Mouse (Mus musculus) limb, embryonic 15.5 days (tissue): Measurements from ENCODE around the gene H2-Q2. TPM values are rescaled to one million over a fixed set of nuclear protein-coding genes. Genes with fewer than 3 reads are reported as not detected.
A peak's percentile ranks its signal among the peaks of the same experiment; 100 is the strongest.
"Not testable (repeated sequence)": the region's sequence is repeated elsewhere in the genome, so short reads cannot be mapped to it uniquely, and the experiment has no call there.

ENCODE experiments used
- ATAC-seq: fragments of 200-750 bp; cut with Nextera tagmentation; 2 replicates; pipeline ENCODE4 v1.8.0; 2017; ENCODE audit warnings: low read depth, moderate TSS enrichment; ENCODE audit not compliant: insufficient number of reproducible peaks, low FRiP score, low TSS enrichment
- H3K27ac ChIP-seq: fragments of 300-500 bp; sonication (generic); 2 replicates; pipeline ENCODE4 v1.5.1; 2015; ENCODE audit warnings: moderate library complexity, mild to moderate bottlenecking, inconsistent platforms
- H3K27me3 ChIP-seq: fragments of 300-500 bp; sonication (generic); 2 replicates; pipeline ENCODE4 v1.6.1; 2015; ENCODE audit warnings: inconsistent platforms
- H3K36me3 ChIP-seq: fragments of 300-500 bp; sonication (generic); 2 replicates; pipeline ENCODE4 v1.6.1; 2015; ENCODE audit warnings: inconsistent platforms
- H3K4me1 ChIP-seq: fragments of 300-500 bp; sonication (generic); 2 replicates; pipeline ENCODE4 v1.6.1; 2015; ENCODE audit warnings: inconsistent platforms
- H3K4me2 ChIP-seq: fragments of 300-500 bp; sonication (generic); 2 replicates; pipeline ENCODE4 v1.6.1; 2015; ENCODE audit warnings: mild to moderate bottlenecking, inconsistent platforms
- H3K4me3 ChIP-seq: fragments of 300-500 bp; sonication (generic); 2 replicates; pipeline ENCODE4 v1.5.1; 2015; ENCODE audit warnings: mild to moderate bottlenecking, inconsistent platforms
- H3K9ac ChIP-seq: fragments of 300-500 bp; sonication (generic); 2 replicates; pipeline ENCODE4 v1.6.1; 2015; ENCODE audit warnings: inconsistent platforms
- H3K9me3 ChIP-seq: fragments of 300-500 bp; sonication (generic); 2 replicates; pipeline ENCODE4 v1.6.1; 2016; ENCODE audit warnings: inconsistent platforms
- WGBS: fragments of 180-500 bp; shearing (Covaris S2); methylation state at CpG from one replicate; pipeline ENCODE4 v1.1.7; 2015; 5-methylcytosine and 5-hydroxymethylcytosine counted together
- polyA plus RNA-seq: library from polyadenylated mRNA; unstranded; fragments of >200 nt; fragmentation: Nextera tagmentation; extraction: Ambion mirVana; gene quantifications from 2 replicates; pipeline ENCODE4 v1.2.1, GENCODE M21; 2015

H2-Q2 gene
- polyA plus RNA-seq, 1 experiment from 2014 or later = 0.20 TPM

DNA sequence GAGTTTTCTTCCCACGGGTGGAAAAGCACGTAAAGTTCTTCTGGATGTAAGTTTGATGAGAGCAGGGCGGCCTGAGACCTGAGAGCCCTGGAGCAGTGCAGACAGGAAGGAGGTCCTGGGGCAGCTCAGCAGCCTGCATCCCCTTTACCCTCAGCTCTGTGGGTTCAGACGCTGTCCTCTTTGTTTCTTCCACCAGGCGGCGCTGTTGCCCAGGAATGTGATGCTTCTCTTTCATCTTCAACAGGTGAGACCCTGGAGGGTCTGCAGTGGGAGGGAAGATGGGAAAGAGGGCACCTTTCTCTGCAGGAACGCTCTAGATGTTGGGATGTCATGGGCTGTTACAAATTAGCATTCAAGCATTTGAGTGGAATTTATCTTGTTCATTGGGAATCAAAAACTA is 47.8 kb downstream of the H2-Q2 start:
- not testable (repeated sequence) for H3K4me1 ChIP-seq, H3K27ac ChIP-seq, H3K36me3 ChIP-seq, H3K9me3 ChIP-seq, ATAC-seq, H3K4me3 ChIP-seq, H3K4me2 ChIP-seq, H3K9ac ChIP-seq, H3K27me3 ChIP-seq
- WGBS = 2% methylated on average over 7 of the region's 7 CpGs

GRCm38 (mm10) chr17:35392671-35393070 is 50.6 kb downstream of the H2-Q2 start:
- not testable (repeated sequence) for ATAC-seq

DNA sequence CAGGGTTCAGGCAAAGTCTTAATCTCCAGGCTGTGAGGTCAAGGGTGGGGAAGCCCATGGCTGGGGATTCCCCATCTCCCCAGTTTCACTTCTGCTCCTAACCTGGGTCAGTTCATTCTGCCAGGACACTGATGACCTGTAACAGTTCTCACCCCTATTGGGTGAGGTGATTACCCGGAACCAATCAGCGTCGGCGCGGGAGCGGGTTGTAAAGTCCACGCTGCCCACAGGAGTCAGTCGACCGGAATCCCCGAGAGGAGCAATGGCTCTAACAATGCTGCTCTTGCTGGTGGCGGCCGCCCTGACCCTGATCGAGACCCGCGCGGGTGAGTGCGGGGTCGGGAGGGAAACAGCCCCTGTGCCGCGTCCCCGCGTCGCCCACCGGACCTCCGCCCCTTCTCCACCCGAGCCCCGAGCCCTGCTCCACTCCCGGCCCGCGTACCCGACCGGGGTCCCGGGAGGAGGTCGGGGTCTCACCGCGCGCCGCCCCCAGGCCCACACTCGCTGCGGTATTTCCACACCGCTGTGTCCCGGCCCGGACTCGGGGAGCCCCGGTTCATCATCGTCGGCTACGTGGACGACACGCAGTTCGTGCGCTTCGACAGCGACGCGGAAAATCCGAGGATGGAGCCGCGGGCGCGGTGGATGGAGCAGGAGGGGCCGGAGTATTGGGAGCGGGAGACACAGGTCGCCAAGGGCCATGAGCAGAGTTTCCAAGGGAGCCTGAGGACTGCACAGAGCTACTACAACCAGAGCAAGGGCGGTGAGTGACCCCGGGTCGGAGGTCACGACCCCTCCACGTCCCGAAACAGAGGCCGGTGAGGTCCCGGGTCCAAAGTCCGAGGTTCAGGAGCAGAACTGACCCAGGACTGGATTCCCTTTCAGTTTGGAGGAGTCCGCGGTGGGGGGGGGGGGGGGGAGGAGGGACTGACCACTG is 52.1 kb downstream of the H2-Q2 start:
- Histone ChIP-seq H3K4me3 (peak overlapping the region; percentile 25), H3K4me2 (peak overlapping the region; percentile 43)
- H3K36me3 ChIP-seq, ATAC-seq, H3K4me1 ChIP-seq, H3K27ac ChIP-seq, H3K27me3 ChIP-seq, H3K9ac ChIP-seq, H3K9me3 ChIP-seq: not testable (repeated sequence)
- WGBS = 2% methylated on average over 54 of the region's 75 CpGs

More at GRCm38 (mm10) chr17:35392671-35393070, 50.6 kb downstream of the H2-Q2 start:
- H3K27me3 ChIP-seq, H3K4me3 ChIP-seq, H3K4me1 ChIP-seq, H3K9ac ChIP-seq, H3K27ac ChIP-seq, H3K36me3 ChIP-seq, H3K9me3 ChIP-seq, H3K4me2 ChIP-seq: not testable (repeated sequence)
- 67% methylated on average over 2 of the region's 2 CpGs for whole genome bisulfite sequencing

Other genes with a start within 250 kb of the H2-Q2 start
- gene Ly6g5c, start 234.0 kb upstream of the H2-Q2 start, polyA plus RNA-seq = not detected in 2 replicates
- 0.78 and 0.99 TPM in 2 replicates for gene Ly6g5b, start 226.8 kb upstream of the H2-Q2 start, polyA plus RNA-seq
- gene Gpank1, start 220.8 kb upstream of the H2-Q2 start, polyA plus RNA-seq = 16.8 and 17.4 TPM in 2 replicates
- 293 and 297 TPM in 2 replicates for gene Csnk2b, start 220.2 kb upstream of the H2-Q2 start, polyA plus RNA-seq
- 10.5 and 11.2 TPM in 2 replicates for gene D17H6S53E, start 215.9 kb upstream of the H2-Q2 start, polyA plus RNA-seq
- 0.52 and 2.0 TPM in 2 replicates for gene Apom, start 210.2 kb upstream of the H2-Q2 start, polyA plus RNA-seq
- 49.6 and 51.8 TPM in 2 replicates for gene Bag6, start 207.1 kb upstream of the H2-Q2 start, polyA plus RNA-seq
- gene Prrc2a, start 177.3 kb upstream of the H2-Q2 start, polyA plus RNA-seq = 142 and 147 TPM in 2 replicates
- gene Aif1, start 166.2 kb upstream of the H2-Q2 start, polyA plus RNA-seq = 14.6 and 18.6 TPM in 2 replicates
- 25.8 and 27.5 TPM in 2 replicates for gene Lst1, start 153.8 kb upstream of the H2-Q2 start, polyA plus RNA-seq
- 1.0 and 1.2 TPM in 2 replicates for gene Ltb, start 147.8 kb upstream of the H2-Q2 start, polyA plus RNA-seq
- gene Tnf, start 140.2 kb upstream of the H2-Q2 start, polyA plus RNA-seq = 0.64 and 0.82 TPM in 2 replicates
- 0.37 TPM in 1 of 2 replicates, not detected in the other for gene Lta, start 136.9 kb upstream of the H2-Q2 start, polyA plus RNA-seq
- 0.41 and 0.77 TPM in 2 replicates for gene Gm16181, start 121.4 kb upstream of the H2-Q2 start, polyA plus RNA-seq
- 3.7 and 3.8 TPM in 2 replicates for gene Atp6v1g2, start 108.6 kb upstream of the H2-Q2 start, polyA plus RNA-seq
- 11.2 and 11.8 TPM in 2 replicates for gene Nfkbil1, start 106.5 kb upstream of the H2-Q2 start, polyA plus RNA-seq
- 401 and 418 TPM in 2 replicates for gene Ddx39b, start 100.5 kb upstream of the H2-Q2 start, polyA plus RNA-seq
- gene H2-D1, start 79.5 kb upstream of the H2-Q2 start, polyA plus RNA-seq = 84.7 and 93.0 TPM in 2 replicates
- gene H2-Q1, start 21.8 kb upstream of the H2-Q2 start, polyA plus RNA-seq = not detected in 2 replicates
- gene H2-Q4, start 37.4 kb downstream of the H2-Q2 start, polyA plus RNA-seq = 3.2 and 4.3 TPM in 2 replicates
- gene H2-Q6, start 82.6 kb downstream of the H2-Q2 start, polyA plus RNA-seq = 0.35 and 0.46 TPM in 2 replicates
- 3.1 and 3.3 TPM in 2 replicates for gene H2-Q7, start 96.9 kb downstream of the H2-Q2 start, polyA plus RNA-seq
- 0.65 and 1.2 TPM in 2 replicates for gene H2-Q10, start 127.8 kb downstream of the H2-Q2 start, polyA plus RNA-seq
- not detected in 2 replicates for gene Pou5f1, start 163.8 kb downstream of the H2-Q2 start, polyA plus RNA-seq
- 88.0 and 97.6 TPM in 2 replicates for gene Tcf19, start 174.6 kb downstream of the H2-Q2 start, polyA plus RNA-seq
- gene Cchcr1, start 174.9 kb downstream of the H2-Q2 start, polyA plus RNA-seq = 18.0 and 18.1 TPM in 2 replicates
- gene Psors1c2, start 191.0 kb downstream of the H2-Q2 start, polyA plus RNA-seq = 1.3 and 1.8 TPM in 2 replicates
- 2.0 and 4.8 TPM in 2 replicates for gene Cdsn, start 209.9 kb downstream of the H2-Q2 start, polyA plus RNA-seq
- gene 2300002M23Rik, start 225.2 kb downstream of the H2-Q2 start, polyA plus RNA-seq = 5.6 and 6.0 TPM in 2 replicates